ENCODE assay signal across 7 mouse cellular contexts in the genomic region with DNA sequence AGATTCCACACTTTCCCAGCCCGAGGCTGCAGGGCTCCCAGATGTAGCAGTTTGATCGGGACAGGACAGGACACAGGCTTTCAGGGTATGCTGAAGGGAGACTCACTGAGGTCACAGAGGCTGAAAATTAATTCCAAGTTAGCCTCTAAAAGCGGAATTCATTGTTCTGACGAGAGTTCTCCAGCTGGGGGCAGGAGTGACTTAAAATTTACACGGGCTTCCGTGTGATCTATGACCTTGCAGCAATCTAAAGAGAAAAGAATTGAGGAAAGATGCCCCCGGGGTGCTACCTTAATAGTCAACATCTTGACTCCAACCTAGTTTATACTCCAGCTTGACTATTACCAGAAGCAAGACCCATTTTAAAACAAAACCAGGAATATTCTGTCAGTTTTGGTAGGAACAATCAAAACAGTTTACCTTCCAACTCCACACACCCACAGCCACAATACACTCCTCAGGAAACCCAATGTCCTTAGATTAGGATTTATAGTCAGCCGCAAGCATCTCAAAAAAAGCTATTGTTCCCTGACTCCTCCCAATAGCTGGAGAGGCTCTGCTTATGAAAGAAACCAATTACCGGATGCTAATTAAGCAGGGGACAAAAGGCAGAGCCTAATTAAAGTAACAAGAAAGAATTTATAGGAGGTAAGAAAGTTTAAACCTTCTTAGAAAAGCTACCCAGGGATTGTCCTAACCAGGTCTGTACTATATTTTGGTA. TPM values are rescaled to one million over a fixed set of nuclear protein-coding genes. Genes with fewer than 3 reads are reported as not detected.
DNase-seq lines count a peak whose midpoint lies in the region; ATAC-seq and TF ChIP-seq lines count a peak whose summit lies in the region.

No protein-coding gene starts in this region.

- H3K9me3 ChIP-seq in intestine, embryonic 14.5 days (ENCODE audit: control insufficient read depth, low read length) = no peaks in the 10 kb centered on the region
- no peaks in the 10 kb centered on the region for H3K9me3 ChIP-seq in intestine, embryonic 16.5 days (ENCODE audit: control insufficient read depth, low read length)
- no peaks in the 10 kb centered on the region for H3K9me3 ChIP-seq in embryonic facial prominence, embryonic 11.5 days (replicated peaks; ENCODE audit: control insufficient read depth, low read length)

- no peak for ATAC-seq in intestine, embryonic 14.5 days (replicated peaks; ENCODE audit: low FRiP score, low TSS enrichment, low read depth)
- no peak for ATAC-seq in intestine, embryonic 16.5 days
- ATAC-seq in embryonic facial prominence, embryonic 11.5 days (replicated peaks; ENCODE audit: insufficient number of reproducible peaks, low FRiP score, low TSS enrichment, low read depth) = no peak

- peaks cover 13% of the 10 kb centered on the region for H3K79me3 ChIP-seq in C2C12 (ENCODE audit: low read depth)

- WGBS in intestine, embryonic 14.5 days = 13% methylated on average over 9 of the region's 9 CpGs
- 13% methylated on average over 9 of the region's 9 CpGs for WGBS in intestine, embryonic 16.5 days
- whole genome bisulfite sequencing in embryonic facial prominence, embryonic 11.5 days = 7% methylated on average over 9 of the region's 9 CpGs

- no peak overlapping the region for H3ac ChIP-seq in C2C12 (ENCODE audit: control insufficient read depth, insufficient read length, low read depth)

- H3K27me3 ChIP-seq in intestine, embryonic 14.5 days (replicated peaks; ENCODE audit: control insufficient read depth, insufficient read depth, low read length) = no peaks in the 10 kb centered on the region
- H3K27me3 ChIP-seq in intestine, embryonic 16.5 days (replicated peaks; ENCODE audit: control insufficient read depth, insufficient read depth, low read length) = no peaks in the 10 kb centered on the region
- no peaks in the 10 kb centered on the region for H3K27me3 ChIP-seq in C2C12 (ENCODE audit: control insufficient read depth, insufficient read depth, insufficient read length)
- H3K27me3 ChIP-seq in embryonic facial prominence, embryonic 11.5 days (ENCODE audit: control insufficient read depth, insufficient read depth, low read length) = no peaks in the 10 kb centered on the region
- H3K27me3 ChIP-seq in splenic B cell, adult 2 months (ENCODE audit: control insufficient read depth, insufficient read depth, low read length, poor library complexity, severe bottlenecking) = no peaks in the 10 kb centered on the region

- H3K4me1 ChIP-seq in intestine, embryonic 14.5 days (replicated peaks; ENCODE audit: control insufficient read depth, insufficient read depth, low read length) = peaks cover 13% of the 10 kb centered on the region
- H3K4me1 ChIP-seq in intestine, embryonic 16.5 days (ENCODE audit: control insufficient read depth, insufficient read depth, low read length) = peaks cover 14% of the 10 kb centered on the region
- peaks cover 4% of the 10 kb centered on the region; the same call in 1 of the 2 replicates for H3K4me1 ChIP-seq in embryonic facial prominence, embryonic 11.5 days (ENCODE audit: control insufficient read depth, insufficient read depth, low read length)

- no peaks in the 10 kb centered on the region for H3K36me3 ChIP-seq in intestine, embryonic 14.5 days (ENCODE audit: control insufficient read depth, insufficient read depth, low read length)
- no peaks in the 10 kb centered on the region for H3K36me3 ChIP-seq in intestine, embryonic 16.5 days (ENCODE audit: control insufficient read depth, insufficient read depth, low read length)
- H3K36me3 ChIP-seq in C2C12 (ENCODE audit: control insufficient read depth, insufficient read depth) = no peaks in the 10 kb centered on the region
- no peaks in the 10 kb centered on the region for H3K36me3 ChIP-seq in embryonic facial prominence, embryonic 11.5 days (replicated peaks; ENCODE audit: control insufficient read depth, insufficient read depth, low read depth, low read length)
- no peaks in the 10 kb centered on the region for H3K36me3 ChIP-seq in splenic B cell, adult 2 months (ENCODE audit: control insufficient read depth, insufficient read depth, low read length, poor library complexity, severe bottlenecking)

- no peak overlapping the region for H3K4me2 ChIP-seq in intestine, embryonic 14.5 days (ENCODE audit: low read length)
- no peak overlapping the region for H3K4me2 ChIP-seq in intestine, embryonic 16.5 days (ENCODE audit: low read depth, low read length)
- H3K4me2 ChIP-seq in embryonic facial prominence, embryonic 11.5 days (ENCODE audit: low read depth, low read length) = no peak overlapping the region

- H3K4me3 ChIP-seq in intestine, embryonic 14.5 days (ENCODE audit: low read depth, low read length) = no peak overlapping the region
- no peak overlapping the region for H3K4me3 ChIP-seq in intestine, embryonic 16.5 days (ENCODE audit: low read length)
- no peak overlapping the region for H3K4me3 ChIP-seq in C2C12 (ENCODE audit: insufficient read depth, poor library complexity, severe bottlenecking)
- no peak overlapping the region for H3K4me3 ChIP-seq in embryonic facial prominence, embryonic 11.5 days (ENCODE audit: low read depth, low read length)

- H3K9ac ChIP-seq in intestine, embryonic 14.5 days (ENCODE audit: low read length) = no peak overlapping the region
- no peak overlapping the region for H3K9ac ChIP-seq in intestine, embryonic 16.5 days (ENCODE audit: low read depth, low read length)
- H3K9ac ChIP-seq in embryonic facial prominence, embryonic 11.5 days (replicated peaks; ENCODE audit: low read length) = no peak overlapping the region

- TF ChIP-seq CTCF in C2C12 (IDR thresholded peaks at IDR 0.05; ENCODE audit: control insufficient read depth, insufficient read depth, insufficient read length) = peak; percentile 4

- peak; percentile 69 for DNase-seq in intestine, embryonic 14.5 days (ENCODE audit: low spot score)
- peak; percentile 65 for DNase-seq in MN1 (ENCODE audit: low spot score)
- DNase-seq in embryonic facial prominence, embryonic 11.5 days (ENCODE audit: low spot score) = peak; percentile 74
- DNase-seq in kidney, postnatal 4 days = peak; percentile 76 to 81
- DNase-seq in splenic B cell, adult 2 months (ENCODE audit: low read depth, low spot score) = peak; percentile 64

- H3K79me2 ChIP-seq in C2C12 (ENCODE audit: control insufficient read depth, insufficient read depth) = peaks cover 14% of the 10 kb centered on the region

- no peak overlapping the region for H3K27ac ChIP-seq in intestine, embryonic 14.5 days (ENCODE audit: low read depth)
- H3K27ac ChIP-seq in intestine, embryonic 16.5 days (ENCODE audit: low read length) = no peak overlapping the region
- H3K27ac ChIP-seq in embryonic facial prominence, embryonic 11.5 days (replicated peaks; ENCODE audit: low read depth, low read length) = no peak overlapping the region

TF ChIP-seq in C2C12, 6 proteins besides CTCF, POLR2A, EP300 and RAD21:
- TF ChIP-seq FOSL1 (IDR thresholded peaks at IDR 0.05; ENCODE audit: insufficient read depth, low read length, poor library complexity, severe bottlenecking) = no peak
- no peak for TF ChIP-seq USF1 (IDR thresholded peaks at IDR 0.05; ENCODE audit: low read depth)
- no peak for TF ChIP-seq MYOD1 (IDR thresholded peaks at IDR 0.05; ENCODE audit: control insufficient read depth, insufficient read length, low read depth)
- TF ChIP-seq MAX (IDR thresholded peaks at IDR 0.05) = no peak
- TF ChIP-seq MYOG (IDR thresholded peaks at IDR 0.05; ENCODE audit: control insufficient read depth, extremely low read depth, insufficient read length) = no peak
- TF ChIP-seq CEBPB (IDR thresholded peaks at IDR 0.05; ENCODE audit: low read depth) = no peak

RNA-seq across cellular contexts. Expression of a gene that starts 3.6 kb away (rescaled TPM):
- 1,598 and 1,676 TPM in 2 replicates for polyA plus RNA-seq in intestine, embryonic 14.5 days (2014; fragmentation: Nextera tagmentation; extraction: Ambion mirVana)
- 1,203 and 1,252 TPM in 2 replicates for polyA plus RNA-seq in intestine, embryonic 16.5 days (2015; fragmentation: Nextera tagmentation; extraction: Ambion mirVana)
- polyA plus RNA-seq in C2C12 (2012; fragmentation: generic; extraction: Trizol) = 609 TPM
- 595 and 632 TPM in 2 replicates for polyA plus RNA-seq in embryonic facial prominence, embryonic 11.5 days (2014; fragmentation: Nextera tagmentation; extraction: Ambion mirVana)

RNA-seq across cellular contexts. Expression of a gene that starts 3.6 kb away (rescaled TPM):
- 0.81 TPM in 1 of 2 replicates, not detected in the other for polyA plus RNA-seq in intestine, embryonic 14.5 days (2014; fragmentation: Nextera tagmentation; extraction: Ambion mirVana)
- polyA plus RNA-seq in intestine, embryonic 16.5 days (2015; fragmentation: Nextera tagmentation; extraction: Ambion mirVana) = 1.0 TPM in 1 of 2 replicates, not detected in the other
- polyA plus RNA-seq in C2C12 (2012; fragmentation: generic; extraction: Trizol) = not detected
- not detected in 2 replicates for polyA plus RNA-seq in embryonic facial prominence, embryonic 11.5 days (2014; fragmentation: Nextera tagmentation; extraction: Ambion mirVana)

RNA-seq across cellular contexts. Expression of a gene that starts 7.7 kb away (rescaled TPM):
- 198 and 221 TPM in 2 replicates for polyA plus RNA-seq in intestine, embryonic 14.5 days (2014; fragmentation: Nextera tagmentation; extraction: Ambion mirVana)
- polyA plus RNA-seq in intestine, embryonic 16.5 days (2015; fragmentation: Nextera tagmentation; extraction: Ambion mirVana) = 117 and 123 TPM in 2 replicates
- polyA plus RNA-seq in C2C12 (2012; fragmentation: generic; extraction: Trizol) = 60.7 TPM
- polyA plus RNA-seq in embryonic facial prominence, embryonic 11.5 days (2014; fragmentation: Nextera tagmentation; extraction: Ambion mirVana) = 19.9 and 20.1 TPM in 2 replicates

RNA-seq across cellular contexts. Expression of a gene that starts 9.2 kb away (rescaled TPM):
- polyA plus RNA-seq in intestine, embryonic 14.5 days (2014; fragmentation: Nextera tagmentation; extraction: Ambion mirVana) = 0.94 and 2.3 TPM in 2 replicates
- 2.0 and 2.4 TPM in 2 replicates for polyA plus RNA-seq in intestine, embryonic 16.5 days (2015; fragmentation: Nextera tagmentation; extraction: Ambion mirVana)
- polyA plus RNA-seq in C2C12 (2012; fragmentation: generic; extraction: Trizol) = 0.44 TPM
- polyA plus RNA-seq in embryonic facial prominence, embryonic 11.5 days (2014; fragmentation: Nextera tagmentation; extraction: Ambion mirVana) = 0.38 and 0.78 TPM in 2 replicates

RNA-seq across cellular contexts. Expression of a gene that starts 18.1 kb away (rescaled TPM):
- polyA plus RNA-seq in intestine, embryonic 14.5 days (2014; fragmentation: Nextera tagmentation; extraction: Ambion mirVana) = 26.9 and 29.2 TPM in 2 replicates
- 23.4 and 23.6 TPM in 2 replicates for polyA plus RNA-seq in intestine, embryonic 16.5 days (2015; fragmentation: Nextera tagmentation; extraction: Ambion mirVana)
- polyA plus RNA-seq in C2C12 (2012; fragmentation: generic; extraction: Trizol) = 12.2 TPM
- 12.4 and 14.3 TPM in 2 replicates for polyA plus RNA-seq in embryonic facial prominence, embryonic 11.5 days (2014; fragmentation: Nextera tagmentation; extraction: Ambion mirVana)
